Mouse (Mus musculus): ENCODE data around the gene Tspan1. TPM values are rescaled to one million over a fixed set of nuclear protein-coding genes. Genes with fewer than 3 reads are reported as not detected.

Gene Tspan1
- total RNA-seq, 2 experiments from 2014 or later = 0.17 to 1.6 TPM

DNA sequence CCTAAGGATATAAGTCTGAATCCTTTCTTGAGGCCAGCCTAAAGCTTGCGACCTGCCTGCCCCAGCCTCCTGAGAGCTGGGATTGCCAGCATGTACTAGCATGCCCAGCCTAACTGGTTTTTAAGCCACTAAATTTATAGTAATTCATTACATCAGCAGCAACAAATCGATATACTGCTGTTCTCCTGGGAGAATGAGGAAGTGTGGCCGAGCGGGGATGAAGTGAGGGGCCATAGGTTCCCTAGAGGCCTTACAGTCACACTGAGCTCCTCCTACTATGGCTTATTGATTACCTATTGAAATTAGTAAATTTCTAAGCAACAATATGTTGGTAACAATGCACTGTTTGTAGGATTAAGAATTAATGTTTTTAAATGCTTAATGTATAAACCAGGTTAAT lies 34.3 kb downstream of the Tspan1 start:
- DNase-seq (ENCODE audit: low spot score in 2 of 2) = no peak

DNA sequence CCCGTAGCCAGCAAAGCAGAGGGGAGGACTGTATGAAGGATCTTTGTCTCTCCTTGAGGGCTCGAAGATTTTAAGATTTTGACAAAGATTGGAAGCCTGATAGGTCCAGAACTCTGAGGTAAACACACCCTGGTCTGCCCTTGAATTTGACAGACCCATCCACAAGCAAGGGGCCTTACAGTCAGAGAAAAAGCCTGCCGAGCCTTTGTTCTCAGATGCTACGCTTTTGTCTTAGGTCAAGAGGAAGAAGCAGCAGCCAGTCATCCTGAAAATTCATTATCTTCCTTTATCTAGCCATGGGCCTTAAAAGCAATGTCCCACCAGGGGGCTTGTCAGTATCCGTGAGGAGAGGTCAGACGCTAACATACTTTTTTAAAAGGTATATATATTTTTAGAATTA lies 39.4 kb downstream of the Tspan1 start:
- no peak for DNase-seq (ENCODE audit: low spot score in 2 of 2)

GRCm38 (mm10) chr4:116125803-116126386 lies 41.5 kb downstream of the Tspan1 start:
- no peak for DNase-seq (ENCODE audit: low spot score in 2 of 2)

- peak; percentile 32 to 68 for DNase-seq (ENCODE audit: low spot score in 2 of 2)
These were observed 43.5 kb downstream of the Tspan1 start, which contains the start of the genes Rad54l and Pomgnt1 for GRCm38 (mm10) chr4:116123602-116124519. Gene Rad54l, minus strand, starts transcription at chr4:116123690. Gene Pomgnt1, plus strand, starts transcription at chr4:116123840.

DNA sequence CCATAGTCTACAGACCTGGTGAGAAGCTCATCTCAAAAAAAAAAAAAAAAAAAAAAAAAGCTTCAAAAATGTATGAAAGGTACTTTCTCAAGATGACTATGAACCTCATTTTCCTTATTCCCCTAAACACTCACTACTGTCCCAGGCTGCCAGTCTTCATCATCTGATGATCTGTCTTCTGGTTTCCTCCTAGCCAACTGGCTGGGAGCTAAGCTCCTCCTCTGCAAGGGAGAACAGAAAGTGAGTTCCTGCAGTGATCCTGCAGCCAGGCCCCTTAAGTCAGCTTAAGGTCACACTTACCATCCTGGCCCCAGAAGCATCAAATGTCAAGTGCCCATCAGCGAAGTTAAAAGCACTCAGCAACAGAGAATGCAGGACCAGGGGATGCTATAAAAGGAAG lies 44.6 kb downstream of the Tspan1 start:
- no peak for DNase-seq (ENCODE audit: low spot score in 2 of 2)

Other genes starting within 250 kb of the Tspan1 start
- not detected for gene Dmbx1, start 227.7 kb downstream of the Tspan1 start, total RNA-seq (2021)
- 10 to 100 TPM in 1 of 2 experiments, 1 to 10 TPM in 1; 10.0 to 10.3 TPM for gene Faah, start 149.7 kb downstream of the Tspan1 start, total RNA-seq (2021)
- gene Nsun4, start 113.7 kb downstream of the Tspan1 start, total RNA-seq (2021) = 10 to 100 TPM; 27.8 to 28.7 TPM
- 100 to 1,000 TPM; 468 to 515 TPM for gene Uqcrh, start 92.5 kb downstream of the Tspan1 start, total RNA-seq (2021)
- gene Lrrc41, start 92.3 kb downstream of the Tspan1 start, total RNA-seq (2021) = 10 to 100 TPM; 70.4 to 74.7 TPM
- gene Rad54l, start 43.9 kb downstream of the Tspan1 start, total RNA-seq (2021) = 10 to 100 TPM; 12.1 to 12.3 TPM
- 10 to 100 TPM; 65.6 to 66.7 TPM for gene Pomgnt1, start 43.8 kb downstream of the Tspan1 start, total RNA-seq (2021)
- 1 to 10 TPM; 6.8 to 7.5 TPM for gene Lurap1, start 16.3 kb downstream of the Tspan1 start, total RNA-seq (2021)
- not detected for gene 1700042G07Rik, start 5.8 kb upstream of the Tspan1 start, total RNA-seq (2021)
- gene Gm49337, start 5.8 kb upstream of the Tspan1 start, total RNA-seq (2021) = not detected
- 10 to 100 TPM; 16.7 to 19.7 TPM for gene Pik3r3, start 54.0 kb upstream of the Tspan1 start, total RNA-seq (2021)

Measured in adrenal gland, postnatal 4 days (tissue).